Mouse (Mus musculus) frontal cortex, postnatal 14 days (tissue): ENCODE results near the gene Nsg2.
"Not testable (repeated sequence)": the region's sequence is repeated elsewhere in the genome, so short reads cannot be mapped to it uniquely, and the experiment has no call there.

Experiments
- DNase-seq, 2 experiments: peaks; one replicate each; pipeline ENCODE4 v3.0.0; 2022; ENCODE audit warnings: low spot score in 2 of 2

Gene Nsg2

GRCm38 (mm10) chr11:32000281-32000680 is at the start of gene Nsg2:
Gene Nsg2, plus strand, starts transcription at chr11:32000463.
- peak; percentile 84 for DNase-seq

GRCm38 (mm10) chr11:31960071-31960470 is 40.2 kb upstream of the Nsg2 start:
- DNase-seq, result no peak

- DNase-seq, result no peak
Measured at GRCm38 (mm10) chr11:31963993-31964392, 36.3 kb upstream of the Nsg2 start.

- DNase-seq, result no peak
Measured at GRCm38 (mm10) chr11:31965256-31966134, 34.8 kb upstream of the Nsg2 start, which contains the start of gene 4930524B15Rik. Gene 4930524B15Rik, plus strand, starts transcription at chr11:31965592.

GRCm38 (mm10) chr11:31974132-31974531 is 26.1 kb upstream of the Nsg2 start:
- DNase-seq, result no peak

GRCm38 (mm10) chr11:31974826-31975225 is 25.4 kb upstream of the Nsg2 start:
- no peak for DNase-seq

GRCm38 (mm10) chr11:31975678-31976077 is 24.6 kb upstream of the Nsg2 start:
- DNase-seq, result no peak

- no peak for DNase-seq
Measured at GRCm38 (mm10) chr11:31976137-31976536, 24.1 kb upstream of the Nsg2 start.

GRCm38 (mm10) chr11:31980089-31980488 is 20.2 kb upstream of the Nsg2 start:
- not testable (repeated sequence) for DNase-seq

GRCm38 (mm10) chr11:31981830-31982229 is 18.4 kb upstream of the Nsg2 start:
- DNase-seq, result no peak

- not testable (repeated sequence) for DNase-seq
Measured at GRCm38 (mm10) chr11:31982247-31982943, 17.9 kb upstream of the Nsg2 start.

- no peak for DNase-seq
Measured at GRCm38 (mm10) chr11:31983249-31983648, 17.0 kb upstream of the Nsg2 start.

GRCm38 (mm10) chr11:31984786-31985185 is 15.5 kb upstream of the Nsg2 start:
- DNase-seq, result no peak

- no peak for DNase-seq
Measured at GRCm38 (mm10) chr11:31992535-31992934, 7.7 kb upstream of the Nsg2 start.

GRCm38 (mm10) chr11:31999716-32000115 is 547 bp upstream of the Nsg2 start:
- no peak for DNase-seq

GRCm38 (mm10) chr11:32001181-32001910 is 1.1 kb downstream of the Nsg2 start:
- no peak for DNase-seq

GRCm38 (mm10) chr11:32002670-32003072 is 2.4 kb downstream of the Nsg2 start:
- peak in 1 of 2 experiments; percentile 38 for DNase-seq

- not testable (repeated sequence) for DNase-seq
Measured at GRCm38 (mm10) chr11:32008049-32008448, 7.8 kb downstream of the Nsg2 start.

- DNase-seq, result no peak
Measured at GRCm38 (mm10) chr11:32008852-32009251, 8.6 kb downstream of the Nsg2 start.

GRCm38 (mm10) chr11:32009961-32010662 is 9.8 kb downstream of the Nsg2 start:
- no peak for DNase-seq

GRCm38 (mm10) chr11:32010663-32010970 is 10.4 kb downstream of the Nsg2 start:
- DNase-seq, result no peak
